Mouse (Mus musculus): ENCODE results near the gene Sema4b. TPM values are rescaled to one million over a fixed set of nuclear protein-coding genes. Genes with fewer than 3 reads are reported as not detected.
A peak's percentile ranks its signal among the peaks of the same experiment; 100 is the strongest.

Sema4b gene
- total RNA-seq, 2 experiments from 2014 or later, result 62.1 to 66.9 TPM

DNA sequence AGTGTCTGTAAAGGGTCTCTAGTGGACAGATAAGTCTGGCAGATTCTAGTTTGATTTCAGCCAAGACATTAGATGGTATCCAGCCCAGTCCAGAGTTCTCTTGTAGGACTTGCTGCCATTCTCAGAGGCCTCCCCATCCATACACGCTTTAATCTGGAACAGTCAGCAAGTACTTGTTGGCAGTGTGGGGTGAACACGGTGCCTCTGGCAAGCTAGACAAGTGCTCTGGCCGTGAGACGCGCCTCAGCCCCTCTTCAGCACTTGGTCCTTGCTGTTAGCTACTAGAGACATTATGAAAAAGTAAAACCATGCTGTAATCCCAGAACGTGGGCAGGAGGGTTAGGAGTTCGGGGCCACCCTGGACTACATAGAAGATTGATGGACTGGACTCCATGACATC lies 27.0 kb downstream of the Sema4b start:
- DNase-seq (ENCODE audit: low spot score in 2 of 2), result no peak

DNA sequence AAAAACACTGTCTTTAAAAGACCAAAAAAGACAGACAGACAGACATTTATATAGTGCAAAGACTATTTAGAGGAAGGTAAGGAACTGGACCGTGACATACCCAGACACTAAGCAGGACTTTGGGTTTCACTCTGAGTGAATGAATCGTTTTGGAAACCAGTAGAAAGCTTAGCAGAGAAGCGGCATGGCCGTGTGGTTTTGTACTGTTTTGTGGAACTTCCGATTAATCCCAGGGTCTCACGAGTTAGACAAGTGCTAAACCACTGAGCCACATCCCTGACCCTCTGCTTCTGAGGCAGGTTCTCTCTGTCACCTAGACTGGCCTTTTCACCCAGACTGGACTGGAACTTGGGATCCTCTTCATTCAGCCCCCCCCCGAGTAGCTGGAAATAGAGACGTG lies 27.8 kb downstream of the Sema4b start:
- DNase-seq (ENCODE audit: low spot score in 2 of 2), result no peak

DNA sequence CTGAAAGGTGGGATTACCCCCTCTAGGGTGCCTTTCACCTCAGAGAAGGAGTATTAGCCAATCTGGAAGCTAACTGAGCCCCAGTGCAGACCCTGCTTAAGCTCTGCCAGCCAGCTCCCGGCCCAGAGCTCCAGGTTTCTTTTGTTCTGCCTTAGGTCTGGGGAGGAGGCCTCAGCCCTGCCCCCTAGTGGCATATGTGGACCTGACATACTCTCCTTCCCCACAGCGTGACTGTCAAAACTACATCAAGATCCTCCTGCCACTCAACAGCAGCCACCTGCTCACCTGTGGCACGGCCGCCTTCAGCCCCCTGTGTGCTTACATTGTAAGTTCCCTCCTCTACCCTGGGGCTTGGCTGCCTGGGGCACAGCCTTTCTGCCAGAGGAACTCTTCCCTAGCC lies 28.8 kb downstream of the Sema4b start:
- peak; percentile 56 to 71 for DNase-seq (ENCODE audit: low spot score in 2 of 2)

DNA sequence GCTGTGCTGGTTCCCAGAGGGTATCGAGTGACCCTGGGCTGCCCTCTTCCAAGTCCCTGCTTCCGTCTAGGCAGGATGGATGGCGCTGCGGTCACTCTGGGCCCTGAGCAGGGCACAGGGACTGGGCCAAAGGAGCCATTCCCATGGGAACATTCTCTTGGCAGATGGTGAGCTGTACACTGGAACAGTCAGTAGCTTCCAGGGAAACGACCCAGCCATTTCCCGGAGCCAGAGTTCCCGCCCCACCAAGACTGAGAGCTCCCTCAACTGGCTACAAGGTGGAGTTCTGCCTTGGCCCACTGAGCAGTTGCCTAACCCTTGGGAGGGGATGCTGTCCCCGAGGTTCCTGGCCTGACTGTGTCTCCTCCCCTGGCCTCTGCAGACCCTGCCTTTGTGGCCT lies 29.9 kb downstream of the Sema4b start:
- no peak for DNase-seq (ENCODE audit: low spot score in 2 of 2)

DNA sequence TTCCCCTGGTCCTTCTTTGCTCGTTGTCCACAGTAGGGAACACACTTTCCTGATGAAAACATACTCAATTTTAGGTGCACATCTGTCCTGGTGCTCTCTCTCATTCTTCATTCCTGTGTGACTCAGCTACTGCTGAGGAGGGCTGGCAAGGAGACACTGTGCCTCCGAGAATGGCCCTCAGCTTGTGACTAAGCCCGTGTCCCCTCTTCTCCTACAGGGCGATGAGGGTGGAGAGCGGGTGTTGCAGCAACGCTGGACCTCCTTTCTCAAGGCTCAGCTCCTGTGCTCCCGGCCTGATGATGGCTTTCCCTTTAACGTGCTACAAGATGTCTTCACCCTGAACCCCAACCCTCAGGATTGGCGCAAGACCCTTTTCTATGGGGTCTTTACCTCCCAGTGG lies 32.0 kb downstream of the Sema4b start:
- no peak for DNase-seq (ENCODE audit: low spot score in 2 of 2)

DNA sequence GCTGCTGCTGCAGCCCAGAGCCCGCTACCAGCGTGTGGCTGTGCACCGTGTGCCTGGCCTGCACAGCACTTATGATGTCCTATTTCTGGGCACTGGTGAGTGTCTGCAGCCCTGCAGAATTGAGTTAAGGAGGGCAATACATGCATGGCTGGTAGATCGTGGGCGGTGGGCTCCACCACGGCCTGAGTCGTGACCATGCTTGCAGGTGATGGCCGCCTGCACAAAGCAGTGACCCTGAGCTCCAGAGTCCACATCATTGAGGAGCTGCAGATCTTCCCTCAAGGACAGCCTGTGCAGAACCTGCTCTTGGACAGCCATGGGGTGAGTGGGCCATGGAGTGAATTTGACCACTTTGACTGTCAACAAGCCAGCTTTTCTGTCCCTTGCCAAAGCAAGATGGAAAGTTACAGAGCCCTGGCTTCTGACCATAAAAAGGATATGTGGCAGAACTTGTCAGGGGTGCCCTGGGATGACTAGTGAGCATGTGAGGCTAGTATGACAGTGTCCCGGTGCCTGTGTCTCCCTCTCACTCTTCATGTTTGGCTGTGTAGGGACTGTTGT lies 33.7 kb downstream of the Sema4b start:
- DNase-seq (ENCODE audit: low spot score in 2 of 2), result no peak

DNA sequence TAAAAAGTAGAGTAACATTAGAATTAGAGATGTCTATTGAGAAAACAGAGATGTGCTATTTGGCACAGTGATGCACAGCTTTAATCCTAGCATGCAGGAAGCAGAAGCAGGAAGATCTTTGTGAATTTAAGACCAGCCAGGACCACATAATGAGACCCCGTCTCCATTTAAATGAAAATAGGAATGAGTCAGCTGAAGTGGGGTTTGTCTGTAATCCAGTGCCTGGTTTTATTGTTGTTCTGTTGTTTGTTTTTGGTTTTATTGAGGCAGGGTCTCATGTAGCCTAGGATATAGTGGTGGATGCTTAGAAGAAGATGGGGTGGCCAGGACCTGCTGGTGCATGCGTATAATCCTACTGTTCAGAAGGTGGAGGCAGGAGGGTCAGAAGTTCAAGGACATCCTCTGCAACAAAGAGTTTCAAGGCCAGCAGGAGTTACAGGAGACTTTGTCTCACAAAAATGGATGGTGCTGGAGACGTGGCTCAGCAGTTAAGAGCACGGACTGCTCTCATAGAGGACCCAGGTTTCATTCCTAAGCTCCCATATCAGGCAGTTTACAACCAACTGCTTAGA lies 34.6 kb downstream of the Sema4b start:
- DNase-seq (ENCODE audit: low spot score in 2 of 2), result no peak

DNA sequence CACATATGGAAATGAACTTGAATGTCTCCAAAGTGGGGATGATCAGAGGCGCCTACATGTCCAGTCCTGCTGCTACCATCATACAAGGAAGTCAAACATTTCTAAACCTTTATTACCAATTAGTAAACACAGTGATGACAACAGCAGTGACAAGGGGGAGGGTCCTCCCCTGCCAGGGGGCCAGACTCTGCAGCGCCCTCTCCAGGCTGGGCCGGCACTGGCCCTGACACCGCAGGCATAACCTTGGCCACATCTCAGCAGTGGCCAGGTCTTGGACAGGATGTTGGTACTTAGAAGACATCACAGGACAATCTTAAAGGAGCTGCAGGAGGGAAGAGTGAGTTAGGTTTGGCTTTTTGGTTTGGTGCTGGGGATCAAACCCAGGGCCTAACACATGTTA lies 40.4 kb downstream of the Sema4b start:
- no peak for DNase-seq (ENCODE audit: low spot score in 2 of 2)

DNA sequence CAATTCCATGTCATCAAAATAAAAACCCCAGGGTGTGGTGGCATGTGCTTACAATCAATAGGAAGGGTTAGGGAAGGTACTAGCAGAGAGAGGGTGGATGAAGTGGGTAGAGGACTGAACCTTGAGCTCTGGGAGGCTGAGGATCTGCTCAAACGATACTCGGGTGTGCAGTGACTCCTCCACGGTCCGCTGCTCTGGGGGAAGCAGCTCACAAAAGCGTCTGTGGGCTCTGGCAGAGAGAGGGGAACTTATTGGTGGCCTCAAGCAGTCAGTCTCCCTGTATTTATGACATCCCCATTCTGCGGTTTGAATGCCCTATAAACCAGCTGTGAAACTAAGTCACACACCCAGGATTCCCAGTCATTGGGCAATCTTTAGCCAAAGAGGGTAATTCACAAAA lies 43.6 kb downstream of the Sema4b start:
- no peak for DNase-seq (ENCODE audit: low spot score in 2 of 2)

DNA sequence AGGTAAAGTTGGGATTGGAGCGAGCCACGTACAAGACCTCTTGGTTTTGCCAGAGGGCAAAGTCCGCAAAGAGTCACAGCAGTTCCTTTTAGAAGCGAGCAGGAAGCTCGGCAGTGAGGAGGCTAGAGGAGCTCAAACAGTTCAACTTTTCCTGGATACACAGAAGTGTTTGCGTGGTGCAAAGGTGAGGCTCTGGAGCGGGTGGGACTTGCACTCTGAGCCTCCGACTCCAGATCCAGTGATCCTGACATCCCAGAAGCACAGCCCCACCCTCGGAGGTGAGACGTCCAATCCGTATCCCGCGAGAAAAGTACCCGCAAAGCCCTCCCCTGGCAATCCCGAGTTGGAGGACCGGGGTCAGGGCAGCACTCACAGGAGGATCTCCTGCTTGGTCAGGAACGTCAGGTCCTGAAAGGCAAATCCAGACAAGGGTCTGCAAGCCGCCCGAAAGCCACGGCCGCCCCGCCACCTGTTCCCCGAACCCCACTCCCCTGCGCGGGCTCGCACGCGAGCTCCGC lies 45.4 kb downstream of the Sema4b start:
- DNase-seq (ENCODE audit: low spot score in 2 of 2), result no peak

DNA sequence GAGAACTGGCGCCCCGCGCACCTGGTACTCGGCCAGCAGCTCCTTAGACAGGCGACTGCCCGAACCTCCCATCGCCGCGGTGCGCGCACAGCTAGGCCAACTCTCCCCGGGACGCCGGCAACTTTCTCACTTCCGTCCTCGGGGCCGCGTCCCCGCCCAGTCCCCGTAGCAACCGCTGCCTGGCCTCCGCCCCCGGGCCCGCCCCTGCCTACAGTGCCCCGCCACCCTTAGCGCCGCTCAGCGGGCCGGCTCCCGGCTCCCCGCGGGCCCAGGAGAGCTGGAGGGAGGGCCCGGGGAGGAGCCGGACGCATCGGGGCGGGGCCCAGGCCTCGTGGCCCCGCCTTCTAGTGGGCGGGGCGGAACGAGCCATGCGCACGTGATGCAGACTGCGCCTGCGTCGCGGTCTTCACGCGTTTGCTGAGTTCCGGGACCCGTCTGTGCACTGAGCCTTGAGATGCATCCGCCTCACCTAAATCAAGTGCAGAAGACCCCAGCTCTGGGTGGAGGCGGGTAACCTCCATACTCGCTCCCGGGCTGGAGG lies 45.9 kb downstream of the Sema4b start, which contains the start of the genes Cib1 and Gdpgp1:
Gene Cib1, minus strand, starts transcription at position 325 of the 541 bp plus-strand sequence.
Gene Gdpgp1, plus strand, starts transcription at position 377 of the 541 bp plus-strand sequence.
- peak; percentile 94 to 95 for DNase-seq (ENCODE audit: low spot score in 2 of 2)

DNA sequence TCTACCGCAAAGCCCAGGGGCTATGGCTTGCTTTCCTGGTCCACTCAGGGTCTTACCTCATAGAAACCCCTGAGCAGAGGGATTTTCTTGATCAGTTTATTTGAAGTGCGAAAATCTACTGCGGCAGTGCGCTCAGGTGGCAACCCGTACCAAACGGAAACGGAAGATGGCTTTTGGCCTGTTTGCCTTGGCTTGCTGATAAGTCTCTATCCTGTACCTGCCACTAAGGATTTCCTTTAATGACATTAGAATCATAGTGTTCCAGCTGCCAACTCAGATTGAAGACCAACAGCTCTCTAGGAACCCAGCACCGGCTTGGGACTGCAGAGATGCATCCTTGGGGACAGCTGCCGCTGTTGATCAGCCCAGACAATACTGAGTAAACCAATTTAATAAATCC lies 47.2 kb downstream of the Sema4b start:
- DNase-seq (ENCODE audit: low spot score in 2 of 2), result no peak

DNA sequence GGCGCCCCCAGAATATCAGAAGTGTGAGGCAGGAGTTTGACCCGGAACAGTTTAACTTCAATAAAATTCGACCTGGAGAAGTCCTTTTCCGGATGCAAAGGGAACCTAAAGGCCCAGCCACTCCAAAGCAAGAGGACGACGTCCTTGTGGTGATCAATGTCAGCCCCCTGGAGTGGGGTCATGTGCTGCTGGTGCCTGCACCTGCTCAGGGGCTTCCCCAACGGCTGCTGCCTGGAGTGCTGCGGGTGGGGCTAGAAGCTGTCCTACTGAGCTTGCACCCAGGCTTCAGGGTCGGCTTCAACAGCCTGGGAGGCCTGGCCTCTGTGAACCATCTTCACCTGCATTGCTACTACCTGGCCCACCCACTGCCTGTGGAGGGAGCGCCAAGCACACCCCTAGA lies 51.9 kb downstream of the Sema4b start:
- no peak for DNase-seq (ENCODE audit: low spot score in 2 of 2)

DNA sequence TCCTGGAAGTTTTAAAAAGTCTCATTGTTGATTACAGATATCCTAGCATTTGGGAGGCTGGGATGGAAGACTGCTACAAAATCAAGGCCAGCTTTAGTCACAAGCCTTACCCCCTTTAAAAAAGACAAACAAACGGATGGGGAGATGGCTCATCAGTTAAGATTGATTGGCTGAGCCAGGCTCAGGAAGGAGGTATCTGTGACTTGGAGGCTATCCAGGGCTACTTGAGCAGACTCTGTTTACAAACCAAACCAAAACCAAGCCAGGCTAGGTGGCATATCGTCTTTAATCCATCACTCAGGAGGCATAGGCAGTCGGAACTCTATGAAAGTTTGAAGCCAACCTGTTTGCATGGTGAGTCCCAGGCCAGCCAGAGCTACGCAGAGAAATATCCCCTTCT lies 55.0 kb downstream of the Sema4b start:
- DNase-seq (ENCODE audit: low spot score in 2 of 2), result no peak

DNA sequence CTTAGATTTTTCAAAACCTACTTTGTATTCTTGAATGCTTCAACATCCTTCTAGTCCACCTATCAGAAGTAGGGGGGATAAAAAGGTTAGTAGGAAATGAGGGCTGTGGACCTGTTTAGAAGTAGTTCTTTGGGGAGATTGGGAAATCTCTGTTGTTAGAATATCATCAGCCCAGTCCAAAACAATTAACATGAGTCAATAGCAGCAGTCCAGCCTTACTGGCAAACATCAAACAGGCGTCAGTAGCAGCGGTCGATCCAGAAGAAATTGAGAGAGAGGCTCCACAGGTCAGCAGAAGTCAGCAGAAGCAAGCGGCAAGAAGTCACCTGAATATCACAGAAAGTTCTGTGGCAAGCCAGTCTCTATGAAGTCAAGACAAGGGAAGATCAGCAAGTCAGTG lies 58.2 kb downstream of the Sema4b start:
- DNase-seq (ENCODE audit: low spot score in 2 of 2), result no peak

DNA sequence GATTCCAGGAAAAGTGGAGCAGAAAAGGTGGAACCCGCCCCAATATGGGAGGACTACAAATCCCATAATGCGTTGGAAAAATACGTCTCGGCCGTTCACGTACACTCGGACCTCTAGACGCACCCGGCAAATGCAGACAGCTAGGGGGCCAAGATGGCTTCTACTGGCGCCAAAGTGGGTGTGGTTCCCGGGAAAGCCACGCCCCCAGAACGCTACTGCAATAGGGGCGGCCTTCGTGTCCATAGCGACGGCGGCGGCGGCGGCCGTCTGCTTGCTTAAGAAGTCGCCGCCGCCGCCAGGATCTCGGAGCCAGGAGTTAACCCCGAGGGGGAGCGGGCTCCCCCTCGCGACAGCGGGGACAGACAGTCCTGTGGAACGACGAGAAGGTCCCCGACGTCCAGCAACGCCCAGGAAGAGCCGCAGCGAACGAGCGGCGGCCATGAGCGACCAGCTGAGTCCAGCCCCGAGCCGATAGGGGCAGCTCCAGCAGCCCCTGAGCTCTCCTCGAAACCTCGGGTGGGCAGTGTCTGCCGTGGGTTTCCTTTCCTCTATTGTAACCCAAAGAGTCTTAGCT lies 59.6 kb downstream of the Sema4b start, which contains the start of gene Ttll13:
Gene Ttll13, plus strand, starts transcription at position 229 of the 574 bp plus-strand sequence.
- DNase-seq (ENCODE audit: low spot score in 2 of 2), result peak; percentile 84 to 94

DNA sequence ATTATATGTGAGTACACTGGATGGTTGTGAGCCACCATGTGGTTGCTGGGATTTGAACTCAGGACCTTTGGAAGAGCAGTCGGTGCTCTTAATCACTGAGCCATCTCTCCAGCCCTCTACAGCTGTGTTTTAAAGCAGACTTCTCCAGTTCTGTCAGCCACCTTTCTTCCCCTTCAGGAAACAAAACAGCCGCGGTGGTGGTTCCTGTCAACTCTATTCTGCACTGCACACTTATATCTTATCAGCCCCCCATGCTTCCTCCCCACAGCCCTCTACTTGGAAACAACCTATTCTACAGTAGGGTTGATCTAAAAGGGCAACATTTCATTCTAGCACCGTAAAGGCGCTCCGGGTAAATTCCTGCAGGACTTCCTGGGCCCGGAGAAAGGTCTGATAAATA lies 60.2 kb downstream of the Sema4b start:
- DNase-seq (ENCODE audit: low spot score in 2 of 2), result no peak

DNA sequence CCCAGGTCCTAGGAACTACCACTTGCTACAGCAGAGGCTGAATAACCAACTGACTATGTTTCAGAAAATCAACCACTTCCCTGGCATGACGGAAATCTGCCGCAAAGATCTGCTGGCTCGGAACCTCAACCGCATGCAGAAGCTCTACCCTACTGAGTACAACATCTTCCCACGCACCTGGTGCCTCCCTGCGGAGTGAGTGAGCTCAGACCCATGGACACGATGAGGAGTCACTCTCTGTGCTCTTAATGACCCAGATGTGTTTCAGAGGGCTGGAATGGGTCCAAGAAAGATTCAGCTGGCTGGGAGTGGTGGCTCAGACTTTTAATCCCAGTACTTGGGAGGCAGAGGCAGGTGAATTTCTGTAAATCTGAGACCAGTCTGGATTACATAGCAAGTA lies 65.8 kb downstream of the Sema4b start:
- DNase-seq (ENCODE audit: low spot score in 2 of 2), result no peak

DNA sequence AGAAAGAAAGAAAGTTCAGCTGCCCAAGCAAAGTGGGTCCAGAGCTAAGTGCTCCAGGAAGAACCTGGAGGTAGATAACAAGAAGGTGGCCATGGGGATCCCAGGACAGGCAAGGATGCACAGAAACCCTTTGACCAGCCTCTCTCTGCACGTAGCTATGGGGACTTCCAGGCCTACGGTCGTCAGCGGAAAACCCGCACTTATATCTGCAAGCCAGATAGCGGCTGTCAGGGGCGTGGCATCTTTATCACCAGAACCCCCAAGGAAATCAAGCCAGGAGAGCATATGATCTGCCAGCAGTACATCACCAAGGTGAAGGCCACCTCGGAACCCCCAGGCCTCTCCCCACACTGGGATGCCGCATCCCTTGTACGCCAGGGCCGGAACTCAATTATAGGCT lies 66.2 kb downstream of the Sema4b start:
- no peak for DNase-seq (ENCODE audit: low spot score in 2 of 2)

DNA sequence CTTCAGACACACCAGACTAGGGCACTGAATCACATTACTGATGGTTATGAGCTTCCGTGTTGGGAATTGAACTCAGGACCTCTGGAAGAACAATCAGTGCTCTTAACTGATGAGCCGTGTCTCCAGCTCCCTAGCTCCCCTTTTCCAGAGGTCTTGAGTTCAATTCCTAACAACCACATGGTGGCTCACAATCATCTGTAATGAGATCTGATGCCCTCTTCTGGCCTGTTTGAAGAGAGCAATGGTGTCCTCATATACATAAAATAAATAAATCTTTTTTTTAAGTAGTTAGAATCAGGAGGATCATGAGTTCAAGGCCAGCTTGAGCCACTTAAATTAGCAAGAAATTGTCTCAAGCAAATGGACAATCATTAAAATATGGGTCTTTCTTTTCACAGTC lies 69.3 kb downstream of the Sema4b start:
- no peak for DNase-seq (ENCODE audit: low spot score in 2 of 2)

DNA sequence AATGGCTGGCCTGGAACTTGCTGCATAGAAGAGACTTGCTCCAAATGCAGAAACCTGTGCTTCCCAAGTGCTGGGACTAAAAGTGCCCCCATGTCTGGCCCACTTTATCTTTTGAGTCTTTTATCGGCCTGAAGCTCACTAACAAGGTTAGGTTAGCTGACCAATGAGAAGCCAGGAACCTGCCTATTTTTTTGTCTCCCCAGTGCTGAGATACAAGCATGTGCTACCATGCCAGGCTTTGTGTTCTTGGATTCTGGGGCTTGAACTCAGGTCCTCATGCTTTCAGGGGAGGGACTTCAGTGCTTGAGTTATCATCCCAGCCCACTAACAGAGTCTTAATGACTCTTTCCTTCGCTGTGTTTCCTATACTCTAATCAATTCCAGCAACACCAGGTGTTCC lies 71.1 kb downstream of the Sema4b start:
- DNase-seq (ENCODE audit: low spot score in 2 of 2), result no peak

DNA sequence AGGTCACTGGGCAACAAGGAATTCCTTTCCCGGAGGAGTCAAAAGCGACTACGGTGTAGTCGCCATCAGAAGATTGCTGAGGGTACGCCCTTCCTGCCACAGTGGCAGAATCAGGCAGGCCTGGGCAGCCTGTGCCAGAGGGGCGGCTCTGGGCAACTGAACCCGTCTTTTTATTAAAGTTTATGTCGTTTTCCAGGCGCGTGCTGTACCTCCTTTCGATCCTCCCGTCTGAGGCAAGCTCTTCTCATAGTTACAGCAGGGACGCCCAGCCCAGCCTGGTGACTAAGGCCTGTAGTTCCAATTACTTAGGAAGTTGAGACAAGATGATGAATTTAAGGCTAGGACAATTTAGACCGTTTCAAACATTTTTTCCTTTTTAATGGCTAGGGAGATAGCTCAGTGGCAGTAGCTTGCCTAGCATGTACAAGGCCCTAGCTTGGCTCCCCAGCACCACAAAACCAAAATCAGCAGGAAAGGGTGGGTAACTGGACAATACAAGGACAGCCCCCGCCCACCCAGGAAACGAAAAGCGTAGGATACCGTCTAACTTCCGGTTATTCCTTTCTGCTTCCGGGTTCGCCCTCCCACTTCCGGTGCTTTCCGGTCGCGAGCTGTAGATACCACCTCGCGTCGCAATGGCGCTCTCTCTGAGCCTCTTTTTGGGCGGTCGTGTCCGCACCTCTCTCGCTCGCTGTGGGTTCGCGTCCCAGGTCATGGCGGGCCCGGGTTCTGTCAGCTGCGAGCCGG lies 74.2 kb downstream of the Sema4b start, which contains the start of gene Ngrn:
Gene Ngrn, plus strand, starts transcription at position 591 of the 747 bp plus-strand sequence.
- DNase-seq (ENCODE audit: low spot score in 2 of 2), result peak; percentile 54 to 71
